Mouse (Mus musculus): ENCODE measurements at regions not wholly inside any gene's neighbourhood (a gene's known extent, or its start where the extent isn't known, plus 50 kb on each side); places are given as distances from the start of the nearest gene placed in this dataset.
A peak's percentile ranks its signal among the peaks of the same experiment; 100 is the strongest.

GRCm38 (mm10) chr6:117237096-117237495 lies 68.8 kb downstream of the Cxcl12 start:
- no peak for ATAC-seq (replicated peaks; ENCODE audit: poor library complexity, severe bottlenecking)

DNA sequence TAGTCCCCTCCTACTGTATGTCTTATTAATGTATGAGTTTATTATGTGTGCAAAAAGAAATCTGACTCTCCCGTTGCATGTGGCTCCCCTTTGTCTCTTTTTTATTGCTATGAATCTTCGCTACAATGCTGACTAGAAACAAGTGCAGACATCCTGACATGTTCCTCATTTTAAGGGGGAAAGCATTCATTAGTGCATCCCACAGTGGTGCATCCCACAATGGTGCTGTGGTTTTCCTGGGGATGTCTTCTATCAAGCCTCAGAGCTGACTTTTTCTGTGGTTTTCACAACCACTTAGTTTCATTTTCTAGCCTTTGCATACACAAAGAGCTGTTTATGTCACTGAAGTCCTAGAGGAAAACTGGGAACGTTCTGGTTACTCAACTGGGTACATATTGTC lies 72.9 kb downstream of the Cxcl12 start:
- peak; percentile 90 for ATAC-seq (replicated peaks; ENCODE audit: poor library complexity, severe bottlenecking)

- ATAC-seq (replicated peaks; ENCODE audit: poor library complexity, severe bottlenecking), result no peak
Observed at GRCm38 (mm10) chr6:117245398-117245797, 77.1 kb downstream of the Cxcl12 start.

DNA sequence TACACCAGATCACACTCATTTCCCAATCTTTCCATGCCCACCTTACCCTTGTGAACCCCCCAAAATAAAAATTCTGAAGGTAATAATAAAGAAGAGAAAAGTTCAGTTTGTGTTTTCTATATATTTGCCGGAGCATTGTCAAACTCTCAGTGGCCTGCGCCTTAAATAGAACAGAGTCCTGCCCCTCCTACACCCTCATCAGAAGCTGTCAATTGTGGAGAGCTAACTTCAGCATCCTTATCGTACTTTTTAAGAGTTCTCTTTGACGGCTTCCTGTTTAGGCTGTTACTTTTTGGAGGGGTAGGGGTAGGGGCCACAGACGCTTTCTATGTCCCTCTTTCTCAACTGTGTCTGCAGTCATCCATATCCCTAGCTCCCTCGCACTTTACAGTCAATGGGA lies 77.5 kb downstream of the Cxcl12 start:
- ATAC-seq (replicated peaks; ENCODE audit: poor library complexity, severe bottlenecking), result no peak

GRCm38 (mm10) chr6:117249230-117249921 lies 81.0 kb downstream of the Cxcl12 start:
- peak; percentile 71 for ATAC-seq (replicated peaks; ENCODE audit: poor library complexity, severe bottlenecking)

GRCm38 (mm10) chr6:117250051-117250450 lies 81.7 kb downstream of the Cxcl12 start:
- ATAC-seq (replicated peaks; ENCODE audit: poor library complexity, severe bottlenecking), result peak; percentile 57; the same call in 1 of the 2 replicates

DNA sequence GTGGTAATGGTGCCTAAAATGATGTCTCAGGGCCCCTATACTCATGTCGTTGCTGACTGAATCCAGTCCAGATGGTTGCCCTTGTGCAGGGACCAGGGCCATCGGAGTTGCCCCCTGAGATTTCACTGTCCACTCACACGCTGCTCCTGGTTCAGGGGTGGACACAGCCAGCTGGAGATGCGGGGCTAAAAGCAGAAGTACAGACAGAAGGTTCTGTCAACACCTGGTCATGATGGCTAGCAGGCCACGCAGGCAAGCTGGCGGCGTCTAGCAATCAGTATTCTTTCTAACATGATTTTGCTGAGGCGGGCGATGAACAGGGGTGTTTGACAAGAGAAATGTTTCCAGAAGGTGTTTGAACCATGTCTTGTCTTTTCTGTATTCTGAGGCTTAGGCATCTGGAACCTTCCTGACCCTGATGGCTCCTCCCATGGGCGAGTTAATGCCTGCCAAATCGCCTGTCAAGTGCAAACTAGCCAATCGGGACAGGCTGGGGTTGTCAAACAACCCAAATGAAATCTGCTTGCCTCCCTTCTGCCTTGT lies 83.1 kb downstream of the Cxcl12 start:
- ATAC-seq (replicated peaks; ENCODE audit: poor library complexity, severe bottlenecking), result no peak

- ATAC-seq (replicated peaks; ENCODE audit: poor library complexity, severe bottlenecking), result no peak
Observed at GRCm38 (mm10) chr6:117252361-117252760, 84.0 kb downstream of the Cxcl12 start.

DNA sequence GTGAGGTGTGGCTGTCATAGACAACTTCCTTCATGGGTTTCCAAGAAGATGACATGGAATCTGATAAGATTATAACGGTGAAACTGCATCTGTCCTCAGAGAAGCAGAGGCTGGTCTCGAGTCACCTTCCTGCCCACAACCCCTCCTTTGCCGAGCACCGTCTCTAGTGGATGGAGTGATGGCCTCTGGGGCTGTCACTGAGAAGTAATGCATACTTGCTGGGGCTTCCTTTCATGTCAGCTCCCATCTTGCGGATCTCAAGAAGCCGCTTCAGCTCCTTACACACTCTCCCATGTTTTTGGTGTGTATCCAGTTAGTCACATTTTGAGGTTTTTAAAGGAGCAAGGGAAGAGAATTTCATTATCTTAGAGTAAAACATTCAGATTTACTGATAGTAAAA lies 84.7 kb downstream of the Cxcl12 start:
- no peak for ATAC-seq (replicated peaks; ENCODE audit: poor library complexity, severe bottlenecking)

DNA sequence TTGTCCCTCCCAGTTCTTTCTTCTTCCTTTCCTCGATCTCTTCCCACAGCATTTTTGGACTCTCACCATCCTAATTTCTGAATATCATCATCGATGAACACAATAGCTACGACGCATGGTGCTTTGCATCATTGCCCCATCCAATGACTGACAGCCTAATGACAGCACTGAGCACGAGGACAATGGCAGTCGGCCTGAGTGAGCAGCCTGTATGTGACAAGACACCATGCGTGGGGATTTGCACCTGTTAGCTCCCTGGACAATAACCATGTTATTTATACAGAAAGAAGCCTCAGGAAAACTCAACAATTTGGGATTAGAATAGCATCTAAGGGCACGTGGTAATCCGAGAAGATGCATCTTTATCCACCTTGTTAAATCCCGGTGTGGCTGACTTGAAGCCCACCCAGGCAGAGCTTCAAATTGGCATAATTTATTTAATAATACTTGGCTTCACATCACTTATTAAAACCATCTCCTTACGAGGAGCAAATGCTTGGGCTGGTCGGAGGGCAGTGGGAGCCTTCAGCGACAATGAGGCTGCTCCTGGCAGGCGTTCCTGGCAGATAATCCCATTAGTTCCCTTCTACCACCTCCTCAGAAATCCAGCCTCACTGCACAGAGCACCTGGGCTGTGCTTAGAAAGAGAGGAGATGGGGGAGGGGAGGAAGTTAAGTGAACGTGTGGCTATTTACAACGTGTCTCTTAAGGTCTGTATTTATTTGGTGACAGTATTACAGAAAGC lies 85.4 kb downstream of the Cxcl12 start:
- ATAC-seq (replicated peaks; ENCODE audit: poor library complexity, severe bottlenecking), result no peak

DNA sequence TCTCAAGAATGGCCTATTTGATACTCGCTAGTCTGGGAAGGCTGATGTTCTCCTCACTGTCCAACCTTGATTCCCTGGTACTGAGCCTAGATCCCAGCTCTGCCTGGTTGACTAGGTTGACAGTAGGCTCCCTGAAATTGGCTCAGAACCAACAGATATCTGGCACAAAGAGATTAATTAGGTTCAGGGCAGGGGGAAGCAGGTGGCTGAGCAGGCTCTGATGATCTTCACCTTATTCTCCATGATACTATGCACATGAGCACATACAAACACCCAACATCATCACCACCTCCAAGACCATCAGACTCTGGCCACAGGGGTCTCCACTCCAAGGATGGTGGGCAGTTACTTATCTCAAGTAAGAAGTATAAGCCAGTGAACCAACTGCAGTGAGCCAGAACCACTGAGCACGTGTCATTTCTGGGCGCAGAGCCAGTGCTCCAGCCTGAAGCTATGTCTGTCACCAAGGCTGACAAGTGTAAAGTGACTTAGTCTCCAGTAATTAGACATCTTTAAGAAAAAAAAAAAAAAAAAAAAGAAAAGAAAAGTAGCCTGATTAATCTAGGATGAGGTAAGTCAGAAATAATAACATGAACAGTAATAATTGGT lies 86.4 kb downstream of the Cxcl12 start:
- ATAC-seq (replicated peaks; ENCODE audit: poor library complexity, severe bottlenecking), result no peak

DNA sequence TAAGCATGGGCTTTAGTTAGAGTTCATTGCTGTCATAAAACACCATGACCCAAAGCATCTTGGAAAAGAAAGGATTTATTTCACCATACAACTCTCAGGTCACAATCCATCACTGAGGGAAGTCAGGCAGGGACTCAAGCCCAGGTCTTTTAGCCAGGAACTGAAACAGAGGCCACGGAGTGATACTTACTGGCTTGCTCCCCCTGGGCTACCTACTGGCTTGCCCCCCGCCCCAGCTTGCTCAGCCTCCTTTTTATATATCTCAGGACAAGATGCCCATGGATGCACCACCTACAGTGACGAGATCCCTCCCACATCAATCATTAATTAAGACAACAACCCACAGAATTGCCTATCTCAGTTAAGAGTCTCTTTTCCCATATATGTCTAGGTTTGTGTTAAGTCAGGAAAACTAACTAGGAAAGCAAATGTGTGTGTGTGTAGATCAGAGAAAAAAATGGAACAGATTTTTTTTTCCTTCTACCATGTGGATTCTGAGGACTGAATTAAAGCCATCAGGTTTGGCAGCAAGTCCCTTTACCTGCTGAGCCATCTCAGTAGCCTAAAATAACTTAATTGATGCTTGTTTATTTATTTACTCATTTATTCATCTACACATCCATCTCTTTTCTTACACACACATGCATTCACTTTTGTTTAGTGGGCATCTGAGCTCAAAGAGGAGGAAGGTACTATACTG lies 87.2 kb downstream of the Cxcl12 start:
- no peak for ATAC-seq (replicated peaks; ENCODE audit: poor library complexity, severe bottlenecking)

DNA sequence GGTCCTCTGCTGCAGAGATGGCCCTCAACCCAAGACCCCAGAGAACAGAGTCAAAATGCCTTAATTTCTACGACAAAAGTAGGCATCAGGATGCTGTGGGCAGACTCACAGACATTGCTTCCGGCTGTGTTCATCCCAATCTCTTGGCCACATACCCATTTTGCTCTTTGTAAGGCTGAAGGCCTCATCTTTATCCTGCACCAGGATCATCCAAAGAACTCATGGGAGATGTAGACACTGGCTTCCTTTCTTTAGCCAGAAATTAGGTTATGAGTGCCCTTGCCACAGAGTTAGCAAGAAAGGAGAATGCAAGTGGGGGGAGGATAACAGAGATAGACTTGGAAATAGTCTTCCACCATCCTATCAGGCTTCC lies 87.8 kb downstream of the Cxcl12 start:
- no peak for ATAC-seq (replicated peaks; ENCODE audit: poor library complexity, severe bottlenecking)

- no peak for ATAC-seq (replicated peaks; ENCODE audit: poor library complexity, severe bottlenecking)
Observed at GRCm38 (mm10) chr6:117257591-117257990, 89.3 kb downstream of the Cxcl12 start.

GRCm38 (mm10) chr6:117267906-117268305 lies 99.6 kb downstream of the Cxcl12 start:
- no peak for ATAC-seq (replicated peaks; ENCODE audit: poor library complexity, severe bottlenecking)

GRCm38 (mm10) chr6:117268376-117268775 lies 100.0 kb downstream of the Cxcl12 start:
- no peak for ATAC-seq (replicated peaks; ENCODE audit: poor library complexity, severe bottlenecking)

DNA sequence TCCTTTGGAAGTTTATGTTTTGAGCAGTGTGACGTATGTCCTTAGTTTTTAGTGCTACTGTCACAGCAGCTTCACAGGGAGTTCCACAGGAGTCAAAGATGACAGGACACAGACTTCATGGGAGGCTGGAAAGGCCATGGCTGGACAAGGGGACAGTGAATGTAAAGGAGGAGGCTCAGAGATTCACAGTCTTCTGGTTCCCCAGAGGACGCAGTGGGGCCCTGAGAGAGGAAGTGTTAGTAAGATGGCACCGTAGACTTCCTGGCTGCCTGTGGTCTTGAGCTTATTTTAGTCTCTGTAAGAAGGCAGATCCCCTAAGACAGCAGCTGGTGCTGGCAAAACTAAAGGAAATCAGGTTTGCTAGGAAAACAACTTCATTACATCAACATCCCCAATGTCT lies 101.9 kb downstream of the Cxcl12 start:
- ATAC-seq (replicated peaks; ENCODE audit: poor library complexity, severe bottlenecking), result no peak

DNA sequence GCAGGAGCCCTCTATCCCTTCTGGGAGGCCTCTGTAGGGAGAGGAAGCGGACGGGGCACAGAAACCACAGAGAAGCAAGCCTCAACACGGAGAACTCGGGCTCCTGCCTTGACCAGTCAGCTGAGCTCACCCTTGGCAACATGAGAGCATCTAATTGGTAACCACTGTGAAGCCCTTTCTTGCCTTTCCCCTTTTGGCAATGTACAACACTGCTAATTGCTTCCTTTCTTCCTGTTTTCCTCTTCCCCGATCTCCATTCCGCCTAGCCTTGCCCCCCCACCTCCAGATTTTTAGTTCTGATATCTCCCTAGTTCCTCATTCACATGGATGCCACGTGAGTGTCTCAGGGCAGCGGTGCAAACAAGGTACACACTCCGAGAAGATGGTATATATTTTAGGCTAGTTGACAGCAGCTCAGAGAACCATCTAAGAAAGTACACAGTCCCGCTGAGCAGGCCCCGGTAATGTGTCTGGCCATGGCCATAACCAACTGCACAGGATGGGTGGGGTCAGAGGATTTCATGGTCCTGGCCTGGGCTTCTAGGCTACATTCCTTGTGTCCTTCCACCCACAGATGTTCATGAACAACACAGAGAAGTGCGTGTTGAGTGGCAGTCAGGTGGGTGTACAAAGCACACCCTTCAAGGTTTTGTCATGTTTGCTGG lies 103.4 kb downstream of the Cxcl12 start:
- ATAC-seq (replicated peaks; ENCODE audit: poor library complexity, severe bottlenecking), result peak; percentile 86

- no peak for ATAC-seq (replicated peaks; ENCODE audit: poor library complexity, severe bottlenecking)
Observed at GRCm38 (mm10) chr6:117272227-117272955, 104.1 kb downstream of the Cxcl12 start.

DNA sequence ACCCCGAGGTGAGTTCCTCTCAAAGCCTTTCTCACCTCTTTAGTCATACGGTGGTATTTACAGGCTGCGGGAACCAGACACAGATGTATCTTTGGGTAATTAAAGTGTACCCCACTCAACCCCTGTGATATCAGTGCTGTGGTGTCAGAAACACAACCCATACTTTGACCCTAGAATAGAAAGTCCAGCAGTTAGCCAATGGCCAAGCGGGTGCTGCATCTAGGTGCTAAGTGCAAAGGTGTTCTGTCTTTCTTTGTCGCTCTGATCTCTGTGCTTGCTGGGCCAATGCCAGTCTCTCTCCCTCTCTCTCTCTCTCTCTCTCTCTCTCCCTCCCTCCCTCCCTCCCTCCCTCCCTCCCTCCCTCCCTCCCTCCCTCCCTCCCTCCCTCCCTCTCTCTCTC lies 107.6 kb downstream of the Cxcl12 start:
- ATAC-seq (replicated peaks; ENCODE audit: poor library complexity, severe bottlenecking), result no peak
